Mouse (Mus musculus): Measurements from ENCODE around the gene Nmnat1. TPM values are rescaled to one million over a fixed set of nuclear protein-coding genes. Genes with fewer than 3 reads are reported as not detected.

Gene Nmnat1
- polyA plus RNA-seq, 1 experiment: 20.2 TPM

DNA sequence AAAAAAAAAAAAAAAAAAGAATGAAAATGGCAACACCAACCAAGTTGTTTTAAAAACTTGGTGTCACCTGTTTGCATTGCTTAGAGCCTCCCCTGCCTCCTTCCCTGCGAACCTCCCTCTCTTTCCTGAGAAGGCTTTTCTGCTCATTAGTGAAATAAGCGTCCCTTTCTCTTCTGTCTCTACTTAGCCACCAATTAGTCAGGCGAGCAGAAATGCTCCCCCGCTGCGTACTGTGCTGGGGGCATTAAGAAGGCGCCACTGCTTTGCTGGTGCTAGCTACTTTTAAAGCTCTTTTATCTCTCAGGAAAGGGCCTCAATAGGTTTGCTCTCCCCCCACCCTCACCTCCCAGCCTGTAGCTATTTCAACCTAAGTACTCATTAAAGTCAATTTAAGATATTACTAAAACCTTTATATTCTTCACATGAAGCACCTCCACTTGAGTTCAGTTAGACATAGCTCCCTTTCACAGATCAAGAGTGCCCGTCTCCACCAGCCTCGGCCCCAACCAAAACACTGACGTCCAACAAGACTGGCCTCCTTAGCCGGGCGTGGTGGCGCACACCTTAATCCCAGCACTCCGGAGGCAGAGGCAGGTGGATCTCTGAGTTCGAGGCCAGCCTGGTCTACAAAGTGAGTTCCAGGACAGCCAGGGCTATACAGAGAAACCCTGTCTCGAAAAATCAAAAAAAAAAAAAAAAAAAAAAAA lies 20.4 kb upstream of the Nmnat1 start:
- no peak overlapping the region for H3K4me3 ChIP-seq (ENCODE audit: insufficient read depth, low read depth, low read length)
- no peak overlapping the region for H3K27ac ChIP-seq (replicated peaks; ENCODE audit: low read depth, low read length)
- H3K4me1 ChIP-seq (ENCODE audit: control insufficient read depth, insufficient read depth, insufficient read length, low read length): peaks cover 3% of the 10 kb centered on the region; the same call in 1 of the 2 replicates

- Histone ChIP-seq H3K4me3 (ENCODE audit: insufficient read depth, low read depth, low read length) (no peak overlapping the region), H3K27ac (replicated peaks; ENCODE audit: low read depth, low read length) (no peak overlapping the region), H3K4me1 (ENCODE audit: control insufficient read depth, insufficient read depth, insufficient read length, low read length) (peaks cover 7% of the 10 kb centered on the region)
Observed at GRCm38 (mm10) chr4:149504858-149505257, 19.9 kb upstream of the Nmnat1 start.

GRCm38 (mm10) chr4:149504363-149504762 lies 19.4 kb upstream of the Nmnat1 start:
- no peak overlapping the region for H3K27ac ChIP-seq (replicated peaks; ENCODE audit: low read depth, low read length)
- H3K4me1 ChIP-seq (ENCODE audit: control insufficient read depth, insufficient read depth, insufficient read length, low read length): peaks cover 7% of the 10 kb centered on the region
- H3K4me3 ChIP-seq (ENCODE audit: insufficient read depth, low read depth, low read length): no peak overlapping the region

- peaks cover 7% of the 10 kb centered on the region for H3K4me1 ChIP-seq (ENCODE audit: control insufficient read depth, insufficient read depth, insufficient read length, low read length)
Observed at GRCm38 (mm10) chr4:149499790-149500189, 14.8 kb upstream of the Nmnat1 start.

GRCm38 (mm10) chr4:149498901-149499300 lies 13.9 kb upstream of the Nmnat1 start:
- no peak overlapping the region for H3K27ac ChIP-seq (replicated peaks; ENCODE audit: low read depth, low read length)
- H3K4me3 ChIP-seq (ENCODE audit: insufficient read depth, low read depth, low read length): no peak overlapping the region
- peaks cover 7% of the 10 kb centered on the region for H3K4me1 ChIP-seq (ENCODE audit: control insufficient read depth, insufficient read depth, insufficient read length, low read length)

More at GRCm38 (mm10) chr4:149499790-149500189, 14.8 kb upstream of the Nmnat1 start:
- H3K27ac ChIP-seq (replicated peaks; ENCODE audit: low read depth, low read length): peak overlapping the region; percentile 9; the same call in 1 of the 2 replicates
- no peak overlapping the region for H3K4me3 ChIP-seq (ENCODE audit: insufficient read depth, low read depth, low read length)

DNA sequence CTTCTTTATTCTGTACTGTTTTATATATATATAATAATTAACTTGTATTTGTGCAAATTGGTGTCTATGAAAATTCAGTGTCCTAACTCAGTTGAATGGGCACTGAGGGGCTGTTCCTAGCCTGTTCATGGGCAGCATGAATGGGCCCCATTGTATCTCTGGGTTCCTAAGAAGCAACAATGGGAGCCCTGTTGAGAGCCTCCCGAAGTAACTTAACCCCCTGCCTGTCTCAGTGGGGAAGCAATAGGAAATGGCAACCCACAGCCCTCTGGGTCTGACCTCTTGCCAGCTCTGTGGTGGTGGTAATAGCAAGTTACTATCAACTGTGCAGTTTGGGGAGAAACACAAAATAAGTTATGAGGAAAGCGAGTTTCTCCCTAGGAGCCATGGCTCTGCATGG lies 11.6 kb upstream of the Nmnat1 start:
- peaks cover 7% of the 10 kb centered on the region for H3K4me1 ChIP-seq (ENCODE audit: control insufficient read depth, insufficient read depth, insufficient read length, low read length)
- no peak overlapping the region for H3K27ac ChIP-seq (replicated peaks; ENCODE audit: low read depth, low read length)
- H3K4me3 ChIP-seq (ENCODE audit: insufficient read depth, low read depth, low read length): no peak overlapping the region

DNA sequence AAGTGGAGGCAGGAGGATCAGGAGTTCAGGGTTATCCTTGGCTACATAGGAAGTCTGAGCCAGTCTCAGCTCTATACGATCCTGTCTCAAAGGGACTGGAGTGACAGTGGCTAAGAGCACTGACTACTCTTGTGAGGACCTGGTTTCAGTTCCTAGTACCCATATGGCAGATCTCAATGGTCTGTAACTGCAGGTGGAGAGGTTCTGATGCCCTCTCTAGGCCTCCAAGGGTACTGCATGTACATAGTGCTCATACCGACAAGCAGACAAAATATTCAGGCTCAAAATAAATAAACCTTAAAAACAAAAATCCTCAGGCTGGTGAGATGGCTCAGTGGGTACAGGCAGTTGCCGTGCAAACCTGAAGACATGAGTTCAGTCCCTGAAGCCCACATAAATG lies 6.1 kb upstream of the Nmnat1 start:
- no peaks in the 10 kb centered on the region for H3K4me1 ChIP-seq (ENCODE audit: control insufficient read depth, insufficient read depth, insufficient read length, low read length)
- no peak overlapping the region for H3K4me3 ChIP-seq (ENCODE audit: insufficient read depth, low read depth, low read length)
- no peak overlapping the region for H3K27ac ChIP-seq (replicated peaks; ENCODE audit: low read depth, low read length)

DNA sequence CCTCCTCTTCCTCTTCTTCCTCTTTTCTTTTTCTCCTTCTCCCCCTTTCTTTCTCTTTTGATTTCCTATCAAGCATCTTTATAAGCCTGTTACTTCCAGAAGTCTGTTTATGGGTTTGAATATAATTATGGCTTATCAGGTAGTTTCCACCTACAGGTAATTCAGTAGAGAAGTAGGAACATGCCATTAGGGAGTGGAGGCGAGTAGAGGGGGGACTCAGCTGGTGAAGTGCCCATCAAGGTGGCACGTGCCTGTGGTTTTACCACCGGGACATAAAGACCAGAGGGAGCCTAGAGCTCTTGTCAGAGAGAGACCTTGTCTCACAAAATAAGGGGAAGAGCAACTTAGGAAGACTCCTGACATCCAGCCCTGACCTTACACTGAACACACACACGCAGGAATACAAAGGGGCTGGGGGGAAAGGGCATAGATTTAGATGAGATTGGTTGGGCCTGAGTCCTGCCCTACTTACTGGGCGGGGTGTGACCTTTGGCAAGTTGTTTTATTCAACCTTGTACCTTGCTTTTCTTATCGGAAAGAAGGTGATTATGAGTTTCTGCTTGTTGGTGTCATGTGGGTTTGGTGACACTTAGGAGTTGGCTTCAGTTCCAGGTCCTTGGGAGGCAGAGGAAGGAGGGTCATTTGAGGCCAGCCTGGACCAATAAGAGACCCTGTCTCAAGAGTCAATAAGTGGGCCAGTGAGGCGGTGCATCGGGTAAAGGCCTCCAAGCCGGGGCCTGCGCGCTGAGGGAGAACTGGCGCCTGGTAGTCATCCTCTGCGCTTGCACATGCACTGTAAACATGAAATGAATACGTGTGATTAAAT lies 4.6 kb upstream of the Nmnat1 start:
- no peak overlapping the region for H3K4me3 ChIP-seq (ENCODE audit: insufficient read depth, low read depth, low read length)
- no peaks in the 10 kb centered on the region for H3K4me1 ChIP-seq (ENCODE audit: control insufficient read depth, insufficient read depth, insufficient read length, low read length)
- no peak overlapping the region for H3K27ac ChIP-seq (replicated peaks; ENCODE audit: low read depth, low read length)

DNA sequence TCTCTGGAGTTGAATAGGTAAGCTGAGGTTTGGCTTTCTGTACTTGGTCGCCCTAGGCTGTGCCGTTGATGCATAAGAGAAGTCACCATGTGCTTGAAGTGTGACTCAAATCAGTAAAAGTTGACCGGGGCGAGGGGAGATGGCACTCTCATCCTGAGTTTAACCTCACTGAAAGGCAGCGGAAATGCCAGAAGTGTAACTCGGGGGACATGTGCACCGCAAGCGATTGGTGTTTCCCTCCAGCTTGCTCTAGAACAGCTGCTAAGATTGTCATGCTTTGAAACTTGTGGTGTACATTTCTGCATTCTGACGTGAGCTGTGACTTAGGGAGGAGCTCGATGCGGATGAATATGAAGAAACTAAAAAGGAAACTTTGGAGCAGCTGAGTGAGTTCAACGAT lies 2.7 kb upstream of the Nmnat1 start:
- no peak overlapping the region for H3K4me3 ChIP-seq (ENCODE audit: insufficient read depth, low read depth, low read length)
- H3K4me1 ChIP-seq (ENCODE audit: control insufficient read depth, insufficient read depth, insufficient read length, low read length): no peaks in the 10 kb centered on the region
- H3K27ac ChIP-seq (replicated peaks; ENCODE audit: low read depth, low read length): no peak overlapping the region

- Histone ChIP-seq H3K4me1 (ENCODE audit: control insufficient read depth, insufficient read depth, insufficient read length, low read length) (no peaks in the 10 kb centered on the region), H3K27ac (replicated peaks; ENCODE audit: low read depth, low read length) (peak overlapping the region; percentile 90), H3K4me3 (ENCODE audit: insufficient read depth, low read depth, low read length) (peak overlapping the region; percentile 76)
Observed at GRCm38 (mm10) chr4:149485825-149486206, 814 bp upstream of the Nmnat1 start.

- Histone ChIP-seq H3K27ac (replicated peaks; ENCODE audit: low read depth, low read length) (peak overlapping the region; percentile 96), H3K4me3 (ENCODE audit: insufficient read depth, low read depth, low read length) (peak overlapping the region; percentile 76), H3K4me1 (ENCODE audit: control insufficient read depth, insufficient read depth, insufficient read length, low read length) (no peaks in the 10 kb centered on the region; the same call in 1 of the 2 replicates)
Observed at GRCm38 (mm10) chr4:149484566-149484965, 436 bp downstream of the Nmnat1 start.

DNA sequence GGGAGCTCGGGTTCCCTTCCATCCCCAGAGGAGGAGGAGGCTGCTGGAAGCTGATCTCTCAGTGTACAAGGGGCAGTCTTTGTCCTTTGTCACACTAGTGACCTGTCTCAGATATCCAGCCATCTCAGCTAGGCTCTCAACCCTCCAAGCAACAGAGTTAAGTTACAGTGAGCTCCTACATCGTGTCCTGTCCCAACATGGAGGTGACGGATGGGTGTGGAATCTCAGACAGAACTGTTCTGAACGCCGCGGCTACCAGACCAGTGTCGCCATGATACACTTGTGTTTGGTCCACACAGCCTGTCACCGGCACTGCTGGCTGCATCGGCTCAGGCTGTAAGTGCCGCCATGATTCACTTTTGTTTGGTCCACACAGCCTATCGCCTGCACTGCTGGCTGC lies 7.9 kb downstream of the Nmnat1 start, which contains the start of gene Tmem274:
Tmem274 (plus strand) TSS at position 301 of the 400 bp plus-strand sequence.
- Histone ChIP-seq H3K27ac (replicated peaks; ENCODE audit: low read depth, low read length) (no peak within 1 kb of the TSS), H3K4me3 (ENCODE audit: insufficient read depth, low read depth, low read length) (no peak within 1 kb of the TSS), H3K4me1 (ENCODE audit: control insufficient read depth, insufficient read depth, insufficient read length, low read length) (no peaks in the 10 kb centered on the region; the same call in 1 of the 2 replicates)

DNA sequence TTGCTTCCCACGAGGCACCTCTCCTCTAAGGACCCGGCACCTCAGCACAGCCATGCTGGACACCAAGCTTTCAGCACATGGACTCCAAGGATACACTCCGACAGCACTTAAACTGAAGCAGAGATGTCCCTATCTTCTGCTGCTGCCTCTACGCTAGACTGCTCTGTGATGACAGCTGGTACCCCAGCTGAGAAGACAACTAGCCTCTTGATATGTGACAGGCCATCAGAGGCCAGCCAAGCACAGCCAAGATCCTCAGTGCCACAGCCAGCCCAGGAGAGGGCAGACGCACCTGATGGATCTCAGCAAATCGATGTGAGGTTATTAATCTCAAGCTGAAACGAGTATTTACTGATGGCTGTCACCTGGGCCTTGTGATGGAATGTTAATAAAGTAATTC lies 9.9 kb downstream of the Nmnat1 start:
- Histone ChIP-seq H3K4me3 (ENCODE audit: insufficient read depth, low read depth, low read length) (no peak overlapping the region), H3K27ac (replicated peaks; ENCODE audit: low read depth, low read length) (no peak overlapping the region), H3K4me1 (ENCODE audit: control insufficient read depth, insufficient read depth, insufficient read length, low read length) (no peaks in the 10 kb centered on the region; the same call in 1 of the 2 replicates)

GRCm38 (mm10) chr4:149469557-149469956 lies 15.4 kb downstream of the Nmnat1 start:
- Histone ChIP-seq H3K27ac (replicated peaks; ENCODE audit: low read depth, low read length) (no peak overlapping the region), H3K4me3 (ENCODE audit: insufficient read depth, low read depth, low read length) (no peak overlapping the region), H3K4me1 (ENCODE audit: control insufficient read depth, insufficient read depth, insufficient read length, low read length) (no peaks in the 10 kb centered on the region)

- Histone ChIP-seq H3K4me1 (ENCODE audit: control insufficient read depth, insufficient read depth, insufficient read length, low read length) (peaks cover 23% of the 10 kb centered on the region), H3K27ac (replicated peaks; ENCODE audit: low read depth, low read length) (no peak overlapping the region), H3K4me3 (ENCODE audit: insufficient read depth, low read depth, low read length) (no peak overlapping the region)
Observed at GRCm38 (mm10) chr4:149463435-149463950, 21.5 kb downstream of the Nmnat1 start.
